Mouse (Mus musculus): ENCODE results near the gene Thy1. TPM values are rescaled to one million over a fixed set of nuclear protein-coding genes. Genes with fewer than 3 reads are reported as not detected.

Thy1 gene
- polyA plus RNA-seq, 1 experiment from 2014 or later: 1.5 TPM

GRCm38 (mm10) chr9:44013781-44014180 is 29.4 kb upstream of the Thy1 start:
- Histone ChIP-seq H3K4me1 (replicated peaks) (peaks cover 11% of the 10 kb centered on the region; the same call in 1 of the 2 replicates), H3K9me3 (replicated peaks) (no peaks in the 10 kb centered on the region), H3K27me3 (replicated peaks) (peaks cover 3% of the 10 kb centered on the region; the same call in 1 of the 2 replicates), H3K4me2 (no peak overlapping the region), H3K36me3 (no peaks in the 10 kb centered on the region), H3K4me3 (no peak overlapping the region), H3K27ac (ENCODE audit: poor library complexity, severe bottlenecking) (no peak overlapping the region), H3K9ac (no peak overlapping the region)
- 63% methylated on average over 6 of the region's 6 CpGs for WGBS
- ATAC-seq (ENCODE audit: insufficient number of reproducible peaks, low FRiP score): no peak

GRCm38 (mm10) chr9:44016304-44016703 is 26.9 kb upstream of the Thy1 start:
- WGBS: 83% methylated on average over 5 of the region's 5 CpGs
- no peak overlapping the region for H3K9ac ChIP-seq
- H3K4me2 ChIP-seq: no peak overlapping the region
- H3K27me3 ChIP-seq (replicated peaks): peaks cover 3% of the 10 kb centered on the region; the same call in 1 of the 2 replicates
- H3K4me3 ChIP-seq: no peak overlapping the region
- peaks cover 8% of the 10 kb centered on the region; the same call in 1 of the 2 replicates for H3K4me1 ChIP-seq (replicated peaks)
- H3K9me3 ChIP-seq (replicated peaks): no peaks in the 10 kb centered on the region
- no peaks in the 10 kb centered on the region for H3K36me3 ChIP-seq
- no peak overlapping the region for H3K27ac ChIP-seq (ENCODE audit: poor library complexity, severe bottlenecking)
- no peak for ATAC-seq (ENCODE audit: insufficient number of reproducible peaks, low FRiP score)

GRCm38 (mm10) chr9:44017846-44018245 is 25.3 kb upstream of the Thy1 start:
- Histone ChIP-seq H3K27me3 (replicated peaks) (no peaks in the 10 kb centered on the region), H3K36me3 (no peaks in the 10 kb centered on the region), H3K4me2 (no peak overlapping the region), H3K4me3 (no peak overlapping the region), H3K27ac (ENCODE audit: poor library complexity, severe bottlenecking) (no peak overlapping the region), H3K4me1 (replicated peaks) (peaks cover 8% of the 10 kb centered on the region; the same call in 1 of the 2 replicates), H3K9ac (no peak overlapping the region), H3K9me3 (replicated peaks) (no peaks in the 10 kb centered on the region)
- WGBS: 72% methylated on average over 5 of the region's 5 CpGs
- ATAC-seq (ENCODE audit: insufficient number of reproducible peaks, low FRiP score): no peak

GRCm38 (mm10) chr9:44020001-44020400 is 23.2 kb upstream of the Thy1 start:
- Histone ChIP-seq H3K27ac (ENCODE audit: poor library complexity, severe bottlenecking) (no peak overlapping the region), H3K4me3 (no peak overlapping the region), H3K4me1 (replicated peaks) (0 out of 2 replicates have a peak, but pooled peaks cover 4% of the 10 kb centered on the region), H3K4me2 (no peak overlapping the region), H3K36me3 (no peaks in the 10 kb centered on the region), H3K27me3 (replicated peaks) (no peaks in the 10 kb centered on the region), H3K9me3 (replicated peaks) (0 out of 2 replicates have a peak, but pooled peaks cover 6% of the 10 kb centered on the region), H3K9ac (no peak overlapping the region)
- no peak for ATAC-seq (ENCODE audit: insufficient number of reproducible peaks, low FRiP score)
- 72% methylated on average over 7 of the region's 7 CpGs for WGBS

GRCm38 (mm10) chr9:44022100-44022847 is 20.9 kb upstream of the Thy1 start:
- Histone ChIP-seq H3K27me3 (replicated peaks) (no peaks in the 10 kb centered on the region), H3K9me3 (replicated peaks) (0 out of 2 replicates have a peak, but pooled peaks cover 6% of the 10 kb centered on the region), H3K4me3 (no peak overlapping the region), H3K36me3 (no peaks in the 10 kb centered on the region), H3K9ac (no peak overlapping the region), H3K4me2 (no peak overlapping the region), H3K4me1 (replicated peaks) (0 out of 2 replicates have a peak, but pooled peaks cover 4% of the 10 kb centered on the region), H3K27ac (ENCODE audit: poor library complexity, severe bottlenecking) (no peak overlapping the region)
- no peak for ATAC-seq (ENCODE audit: insufficient number of reproducible peaks, low FRiP score)
- WGBS: 70% methylated on average over 8 of the region's 8 CpGs

GRCm38 (mm10) chr9:44024096-44024495 is 19.1 kb upstream of the Thy1 start:
- Histone ChIP-seq H3K27me3 (replicated peaks) (no peaks in the 10 kb centered on the region), H3K4me1 (replicated peaks) (0 out of 2 replicates have a peak, but pooled peaks cover 4% of the 10 kb centered on the region), H3K27ac (ENCODE audit: poor library complexity, severe bottlenecking) (no peak overlapping the region), H3K4me2 (no peak overlapping the region), H3K9me3 (replicated peaks) (0 out of 2 replicates have a peak, but pooled peaks cover 6% of the 10 kb centered on the region), H3K36me3 (no peaks in the 10 kb centered on the region), H3K9ac (no peak overlapping the region), H3K4me3 (no peak overlapping the region)
- ATAC-seq (ENCODE audit: insufficient number of reproducible peaks, low FRiP score): no peak
- 78% methylated on average over 3 of the region's 3 CpGs for WGBS

GRCm38 (mm10) chr9:44029580-44030236 is 13.5 kb upstream of the Thy1 start:
- Histone ChIP-seq H3K27ac (ENCODE audit: poor library complexity, severe bottlenecking) (peak overlapping the region; percentile 24; the same call in 1 of the 2 replicates), H3K4me2 (no peak overlapping the region), H3K36me3 (no peaks in the 10 kb centered on the region), H3K9ac (no peak overlapping the region), H3K4me1 (replicated peaks) (0 out of 2 replicates have a peak, but pooled peaks cover 2% of the 10 kb centered on the region), H3K27me3 (replicated peaks) (no peaks in the 10 kb centered on the region), H3K9me3 (replicated peaks) (0 out of 2 replicates have a peak, but pooled peaks cover 3% of the 10 kb centered on the region), H3K4me3 (no peak overlapping the region)
- peak; percentile 84 for ATAC-seq (ENCODE audit: insufficient number of reproducible peaks, low FRiP score)
- 46% methylated on average over 5 of the region's 5 CpGs for WGBS

- no peak overlapping the region for H3K9ac ChIP-seq
- WGBS: 81% methylated on average over 4 of the region's 4 CpGs
- no peak overlapping the region for H3K4me2 ChIP-seq
These were observed 12.5 kb upstream of the Thy1 start for GRCm38 (mm10) chr9:44030646-44031045.

GRCm38 (mm10) chr9:44031079-44031478 is 12.1 kb upstream of the Thy1 start:
- no peak overlapping the region for H3K9ac ChIP-seq
- H3K27me3 ChIP-seq (replicated peaks): no peaks in the 10 kb centered on the region
- no peak for ATAC-seq (ENCODE audit: insufficient number of reproducible peaks, low FRiP score)
- H3K4me2 ChIP-seq: no peak overlapping the region
- H3K4me1 ChIP-seq (replicated peaks): 0 out of 2 replicates have a peak, but pooled peaks cover 2% of the 10 kb centered on the region
- H3K36me3 ChIP-seq: no peaks in the 10 kb centered on the region
- no peak overlapping the region for H3K4me3 ChIP-seq
- no peaks in the 10 kb centered on the region for H3K9me3 ChIP-seq (replicated peaks)
- H3K27ac ChIP-seq (ENCODE audit: poor library complexity, severe bottlenecking): no peak overlapping the region
- 73% methylated on average over 5 of the region's 5 CpGs for WGBS

More at GRCm38 (mm10) chr9:44030646-44031045, 12.5 kb upstream of the Thy1 start:
- H3K36me3 ChIP-seq: no peaks in the 10 kb centered on the region
- H3K27me3 ChIP-seq (replicated peaks): no peaks in the 10 kb centered on the region
- ATAC-seq (ENCODE audit: insufficient number of reproducible peaks, low FRiP score): no peak
- peak overlapping the region; percentile 24; the same call in 1 of the 2 replicates for H3K27ac ChIP-seq (ENCODE audit: poor library complexity, severe bottlenecking)
- no peaks in the 10 kb centered on the region for H3K9me3 ChIP-seq (replicated peaks)
- H3K4me1 ChIP-seq (replicated peaks): 0 out of 2 replicates have a peak, but pooled peaks cover 2% of the 10 kb centered on the region
- H3K4me3 ChIP-seq: no peak overlapping the region

GRCm38 (mm10) chr9:44031946-44032345 is 11.2 kb upstream of the Thy1 start:
- Histone ChIP-seq H3K4me1 (replicated peaks) (0 out of 2 replicates have a peak, but pooled peaks cover 2% of the 10 kb centered on the region), H3K4me2 (no peak overlapping the region), H3K4me3 (no peak overlapping the region), H3K9me3 (replicated peaks) (no peaks in the 10 kb centered on the region), H3K36me3 (no peaks in the 10 kb centered on the region), H3K27me3 (replicated peaks) (no peaks in the 10 kb centered on the region), H3K27ac (ENCODE audit: poor library complexity, severe bottlenecking) (no peak overlapping the region), H3K9ac (no peak overlapping the region)
- no peak for ATAC-seq (ENCODE audit: insufficient number of reproducible peaks, low FRiP score)
- WGBS: 62% methylated on average over 4 of the region's 4 CpGs

GRCm38 (mm10) chr9:44033317-44033716 is 9.9 kb upstream of the Thy1 start:
- 87% methylated on average over 5 of the region's 5 CpGs for WGBS
- H3K9me3 ChIP-seq (replicated peaks): 0 out of 2 replicates have a peak, but pooled peaks cover 5% of the 10 kb centered on the region
- H3K4me1 ChIP-seq (replicated peaks): 0 out of 2 replicates have a peak, but pooled peaks cover 2% of the 10 kb centered on the region
- no peak overlapping the region for H3K4me3 ChIP-seq
- ATAC-seq (ENCODE audit: insufficient number of reproducible peaks, low FRiP score): no peak
- no peak overlapping the region for H3K9ac ChIP-seq
- H3K4me2 ChIP-seq: no peak overlapping the region
- no peak overlapping the region for H3K27ac ChIP-seq (ENCODE audit: poor library complexity, severe bottlenecking)
- no peaks in the 10 kb centered on the region for H3K36me3 ChIP-seq
- no peaks in the 10 kb centered on the region for H3K27me3 ChIP-seq (replicated peaks)

All from heart, embryonic 12.5 days (tissue).